Mouse (Mus musculus) megakaryocyte-erythroid progenitor cell, adult 5-6 weeks (primary cell): Measurements from ENCODE around the gene Arpp21. TPM values are rescaled to one million over a fixed set of nuclear protein-coding genes. Genes with fewer than 3 reads are reported as not detected.

Experiments used
- ATAC-seq: replicated peaks from 2 replicates; pipeline ENCODE4 v1.8.0; 2016; ENCODE audit warnings: mild to moderate bottlenecking, inconsistent platforms; ENCODE audit not compliant: severe bottlenecking, poor library complexity, low FRiP score, low TSS enrichment
- total RNA-seq, 2 experiments: library from RNA; stranded (forward) in 1 of 2; stranded (reverse) in 1 of 2; fragments of 200-1000, 215-1000 nt in 1 of 2; fragments of >200 nt in 1 of 2; fragmentation: Nextera tagmentation in 1 of 2; gene quantifications; 2 replicates each; pipeline ENCODE4 v1.2.3; 2014 to 2017

The Arpp21 gene
- total RNA-seq, 2 experiments from 2014 or later = 0.56 to 6.6 TPM

- ATAC-seq = no peak
Observed at GRCm38 (mm10) chr9:112123421-112123828, 112.3 kb downstream of the Arpp21 start.

DNA sequence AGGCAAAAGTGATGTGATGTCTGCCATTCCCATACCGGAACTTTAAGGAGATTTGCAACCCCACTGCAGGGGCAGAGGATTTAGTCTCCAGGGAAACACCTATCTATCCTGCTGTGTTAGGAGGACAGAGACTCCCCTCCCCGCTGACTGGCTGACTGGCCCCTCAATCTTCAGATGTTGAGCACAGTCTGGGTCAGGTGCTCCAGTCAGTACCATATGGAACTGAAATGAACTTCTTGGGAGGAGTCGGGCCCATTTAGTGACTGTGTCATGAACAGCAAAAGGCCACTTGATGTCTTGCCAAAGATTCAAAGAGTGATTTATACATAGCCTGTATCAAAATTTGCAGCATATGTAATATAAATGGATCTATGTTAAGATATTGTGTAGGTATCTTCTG, 116.2 kb downstream of the Arpp21 start:
- no peak for ATAC-seq

DNA sequence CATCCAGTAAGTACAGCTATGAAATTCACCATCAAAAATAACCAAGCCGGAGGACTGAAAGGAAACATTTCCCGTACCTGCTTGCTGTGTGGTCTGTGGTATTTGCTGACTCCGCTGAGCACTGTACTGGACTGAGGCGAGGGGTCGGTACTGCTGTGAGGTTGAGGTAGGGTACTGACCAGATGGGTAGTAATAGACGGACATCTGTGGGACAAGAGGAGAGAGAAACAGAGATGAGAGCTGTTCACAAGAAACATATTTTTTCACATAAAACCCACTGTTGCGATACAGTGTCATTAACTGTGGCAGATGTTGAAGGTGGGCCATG, 116.7 kb downstream of the Arpp21 start:
- ATAC-seq = no peak

DNA sequence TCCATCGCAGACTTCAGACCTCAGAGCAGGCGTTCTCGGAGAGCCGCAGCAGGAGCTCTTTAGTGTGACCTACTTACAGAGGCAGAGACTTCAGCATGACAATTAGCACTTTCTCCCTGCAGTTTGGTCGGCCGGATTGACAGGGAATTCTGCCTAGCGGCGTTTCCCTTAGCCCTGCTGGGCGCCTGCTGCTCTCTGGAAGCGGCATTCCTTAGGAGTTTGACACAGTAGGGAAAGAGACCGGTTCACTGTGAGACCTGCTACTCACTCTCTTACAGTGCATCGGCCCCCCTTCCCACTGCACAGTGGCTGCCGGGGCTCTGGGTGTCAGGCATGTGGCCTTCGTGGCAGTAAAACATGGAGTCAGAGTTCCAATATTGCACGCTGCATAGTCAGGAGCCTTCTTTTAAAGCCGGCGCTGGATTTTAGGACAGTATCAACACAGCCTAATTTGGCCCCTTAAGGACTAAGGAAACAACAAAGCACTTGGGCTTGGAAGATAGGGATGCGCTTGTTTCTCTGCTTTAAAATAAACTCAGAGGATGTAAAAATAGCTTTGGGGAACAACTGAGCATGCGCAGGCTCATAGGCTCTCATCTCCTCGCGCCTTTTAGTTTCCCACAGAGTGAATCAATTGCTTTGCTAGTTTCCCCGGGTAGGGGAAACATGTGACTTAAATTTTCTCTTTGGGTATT, 117.2 kb downstream of the Arpp21 start:
- no peak for ATAC-seq

DNA sequence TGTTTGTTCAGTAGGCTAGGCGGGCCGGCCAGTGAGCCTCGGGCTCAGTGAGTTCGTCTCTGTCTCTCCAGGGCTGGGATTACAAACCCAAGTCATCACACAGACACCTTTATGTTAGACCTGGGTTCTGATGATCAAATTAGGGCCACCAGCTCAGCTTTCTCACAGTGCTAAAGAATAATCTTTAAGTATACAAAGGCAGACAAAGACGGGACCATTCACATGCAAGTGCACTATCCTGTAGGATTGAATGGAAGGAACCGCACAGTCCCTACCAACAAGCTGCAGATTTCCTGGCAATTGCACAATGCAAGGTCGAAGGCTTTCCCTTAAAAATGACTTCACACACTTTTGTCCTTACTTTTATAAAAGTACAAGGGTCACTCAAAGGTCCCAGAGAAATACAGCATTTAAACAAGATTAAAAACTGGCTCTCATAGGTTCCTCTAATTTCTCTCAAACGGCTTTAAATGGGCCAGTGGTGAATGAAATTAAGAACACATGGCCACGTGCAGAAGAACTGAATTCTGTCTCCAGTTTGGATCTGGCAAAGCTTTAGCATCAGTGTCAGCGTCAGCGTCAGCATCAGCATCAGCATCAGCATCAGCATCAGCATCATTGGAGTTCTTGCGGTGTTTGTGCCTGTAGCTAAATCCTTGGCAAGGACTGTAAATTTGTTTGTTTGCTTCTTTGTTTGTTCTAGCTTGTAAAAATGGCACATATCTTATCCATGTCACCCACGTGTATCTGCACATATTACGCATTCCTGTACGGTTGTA, 117.9 kb downstream of the Arpp21 start:
- ATAC-seq = no peak

DNA sequence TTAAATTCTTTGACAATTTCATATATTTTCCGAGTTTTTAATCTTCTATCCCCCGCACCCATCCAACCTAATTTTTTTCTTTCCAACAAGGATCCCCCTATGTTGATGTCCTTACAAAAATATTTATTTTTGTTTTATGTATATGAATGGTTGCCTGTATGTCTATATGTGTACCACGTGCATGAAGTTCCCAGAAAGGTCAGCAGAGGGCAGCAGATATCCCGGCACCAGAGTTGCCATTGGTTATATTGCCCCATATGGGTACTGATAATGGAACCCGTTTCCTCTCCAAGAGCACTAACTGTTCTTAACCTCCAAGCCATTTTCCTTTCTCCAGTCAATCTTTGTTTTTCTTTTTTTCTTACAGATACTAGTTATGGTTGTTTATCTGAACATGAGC, 124.1 kb downstream of the Arpp21 start:
- peak; percentile 83 for ATAC-seq

GRCm38 (mm10) chr9:112102852-112103192, 132.9 kb downstream of the Arpp21 start:
- ATAC-seq = no peak

GRCm38 (mm10) chr9:112102155-112102851, 133.4 kb downstream of the Arpp21 start:
- ATAC-seq = no peak

DNA sequence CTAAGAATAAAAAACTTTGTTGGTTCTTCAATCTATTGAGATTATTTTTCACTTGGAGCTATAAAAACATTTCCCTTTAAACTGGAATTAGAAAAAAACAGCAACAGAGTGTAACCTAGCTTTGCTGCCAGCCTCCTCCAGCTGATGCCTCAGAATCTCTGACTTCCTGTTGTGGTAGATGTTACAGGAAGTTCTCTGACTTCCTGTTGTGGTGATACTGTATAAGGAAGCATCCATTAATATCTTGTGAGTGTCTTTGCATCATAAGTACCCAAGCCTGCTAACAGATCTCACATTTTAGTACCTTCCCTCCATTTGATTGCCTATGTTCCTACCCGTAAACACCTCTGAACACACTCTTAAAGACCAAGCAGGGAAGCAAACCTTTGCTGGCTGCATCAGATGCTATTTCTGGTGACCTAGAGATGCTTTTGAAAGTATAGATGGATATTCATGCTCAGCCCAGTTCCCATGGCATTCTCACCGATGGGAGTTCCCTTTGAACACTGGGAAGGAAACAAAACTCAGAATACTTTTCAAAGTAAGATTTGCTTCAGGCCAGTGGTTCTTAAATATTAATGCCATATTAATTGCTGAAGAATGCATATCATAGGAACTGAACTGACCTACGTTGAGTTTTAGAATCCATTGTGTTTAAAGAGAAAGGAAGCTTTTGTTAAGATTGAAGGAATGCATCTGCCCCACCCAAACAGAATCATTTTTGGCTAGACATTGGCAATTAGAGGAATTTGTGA, 134.7 kb downstream of the Arpp21 start:
- ATAC-seq = no peak

- ATAC-seq = no peak
Observed at GRCm38 (mm10) chr9:112098267-112098666, 137.5 kb downstream of the Arpp21 start.

DNA sequence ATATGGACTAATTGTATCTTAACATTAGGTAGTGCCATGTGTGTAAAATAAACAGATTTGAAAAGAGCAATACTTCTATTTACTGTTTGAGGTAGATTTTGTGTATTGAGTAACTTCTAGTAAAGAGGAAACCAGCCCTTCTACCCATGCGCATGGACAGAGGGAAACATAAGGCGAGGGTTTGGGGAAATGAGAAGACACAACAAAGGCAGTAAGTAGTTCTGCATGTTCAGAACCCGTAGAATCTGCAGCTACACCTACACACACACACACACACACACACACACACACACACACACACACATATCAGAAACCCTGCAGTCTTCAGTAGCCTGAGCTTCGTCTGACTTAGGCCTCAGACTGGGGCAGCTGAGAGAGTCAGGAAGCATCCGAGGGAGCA, 140.0 kb downstream of the Arpp21 start:
- no peak for ATAC-seq

GRCm38 (mm10) chr9:112095198-112095597, 140.5 kb downstream of the Arpp21 start:
- no peak for ATAC-seq

- ATAC-seq = no peak
Observed at GRCm38 (mm10) chr9:112078903-112079302, 156.8 kb downstream of the Arpp21 start.

GRCm38 (mm10) chr9:112078453-112078852, 157.3 kb downstream of the Arpp21 start:
- no peak for ATAC-seq

DNA sequence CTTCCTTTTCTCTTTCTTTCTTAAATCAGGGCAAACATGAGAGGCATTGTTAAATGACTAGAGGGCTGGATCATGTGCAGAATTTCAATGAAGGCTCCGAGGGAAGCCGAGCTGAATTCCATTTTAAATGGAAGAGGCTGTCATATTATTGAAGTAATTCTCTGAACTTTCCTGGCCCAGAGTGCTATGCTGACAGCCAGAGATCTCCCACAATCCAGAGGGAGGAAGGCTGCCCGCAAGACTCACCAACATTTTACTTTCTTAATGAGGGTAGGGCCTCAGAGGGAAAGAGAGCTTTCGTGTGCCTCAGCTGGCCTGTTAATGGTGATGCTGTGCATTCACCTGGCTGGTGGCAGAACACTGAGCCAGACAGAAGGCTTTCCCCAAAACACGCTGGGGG, 160.5 kb downstream of the Arpp21 start:
- ATAC-seq = no peak

GRCm38 (mm10) chr9:112074872-112075271, 160.9 kb downstream of the Arpp21 start:
- no peak for ATAC-seq

DNA sequence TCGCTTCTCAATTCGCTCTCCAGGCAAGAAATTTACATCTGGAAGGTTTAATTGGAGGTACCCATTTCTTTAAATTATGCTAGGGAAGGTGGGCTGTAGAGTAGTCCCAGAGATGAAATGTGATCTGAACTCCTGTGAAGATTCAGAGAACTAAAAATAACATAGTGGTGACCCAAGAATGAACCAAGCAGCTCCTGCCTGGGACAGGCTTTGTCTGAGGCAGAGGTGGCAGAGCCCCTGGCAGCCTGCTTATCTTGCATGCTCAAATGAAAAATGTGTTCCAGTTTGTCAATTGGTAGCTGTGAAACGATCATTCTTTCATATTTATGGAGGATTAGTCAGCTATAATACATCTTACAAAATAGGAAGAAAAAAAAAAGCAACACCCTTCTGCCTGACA, 164.4 kb downstream of the Arpp21 start:
- ATAC-seq = peak; percentile 38; the same call in 1 of the 2 replicates

DNA sequence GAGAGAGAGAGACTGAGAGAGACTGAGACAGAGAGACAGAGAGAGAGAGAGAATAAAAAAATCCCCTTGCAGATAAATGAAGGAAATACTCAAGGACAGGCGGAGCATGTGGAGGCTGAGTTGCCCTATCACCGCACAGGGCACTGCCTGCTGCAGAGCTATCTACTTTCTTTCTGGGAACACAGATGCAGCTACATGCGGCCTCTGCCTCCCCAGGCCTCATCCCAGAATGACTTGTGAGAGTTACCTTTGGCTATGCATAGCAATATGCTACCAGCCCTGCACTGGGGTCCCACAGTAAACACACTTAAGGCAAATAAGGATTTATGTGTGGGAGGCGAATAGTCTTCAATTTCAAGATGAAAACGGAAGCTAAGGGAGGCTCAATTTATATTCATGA, 164.8 kb downstream of the Arpp21 start:
- ATAC-seq = 0 out of 2 replicates have a peak, but pooled peaks have one; percentile 45

GRCm38 (mm10) chr9:112068250-112068649, 167.5 kb downstream of the Arpp21 start:
- no peak for ATAC-seq
